Mouse (Mus musculus) liver, adult 2 months (tissue): ENCODE data around the gene Rep15.

ENCODE experiments used
- CTCF ChIP-seq: fragments of 200-500 bp; IDR thresholded peaks from 2 replicates; pipeline ENCODE4 v1.5.1; 2011; ENCODE audit warnings: low read depth, low read length, control low read depth
- POLR2A ChIP-seq: fragments of 200-500 bp; IDR thresholded peaks from 2 replicates; pipeline ENCODE4 v1.6.1; 2011; ENCODE audit warnings: low read length, control low read depth; ENCODE audit not compliant: insufficient read depth; ENCODE audit errors: extremely low read depth

GRCm38 (mm10) chr6:147062034-147062433 lies 29.6 kb downstream of the Rep15 start:
- TF ChIP-seq CTCF: no peak
- no peak for TF ChIP-seq POLR2A
